8 mouse cellular contexts compared by ENCODE assay signal in the genomic region with DNA sequence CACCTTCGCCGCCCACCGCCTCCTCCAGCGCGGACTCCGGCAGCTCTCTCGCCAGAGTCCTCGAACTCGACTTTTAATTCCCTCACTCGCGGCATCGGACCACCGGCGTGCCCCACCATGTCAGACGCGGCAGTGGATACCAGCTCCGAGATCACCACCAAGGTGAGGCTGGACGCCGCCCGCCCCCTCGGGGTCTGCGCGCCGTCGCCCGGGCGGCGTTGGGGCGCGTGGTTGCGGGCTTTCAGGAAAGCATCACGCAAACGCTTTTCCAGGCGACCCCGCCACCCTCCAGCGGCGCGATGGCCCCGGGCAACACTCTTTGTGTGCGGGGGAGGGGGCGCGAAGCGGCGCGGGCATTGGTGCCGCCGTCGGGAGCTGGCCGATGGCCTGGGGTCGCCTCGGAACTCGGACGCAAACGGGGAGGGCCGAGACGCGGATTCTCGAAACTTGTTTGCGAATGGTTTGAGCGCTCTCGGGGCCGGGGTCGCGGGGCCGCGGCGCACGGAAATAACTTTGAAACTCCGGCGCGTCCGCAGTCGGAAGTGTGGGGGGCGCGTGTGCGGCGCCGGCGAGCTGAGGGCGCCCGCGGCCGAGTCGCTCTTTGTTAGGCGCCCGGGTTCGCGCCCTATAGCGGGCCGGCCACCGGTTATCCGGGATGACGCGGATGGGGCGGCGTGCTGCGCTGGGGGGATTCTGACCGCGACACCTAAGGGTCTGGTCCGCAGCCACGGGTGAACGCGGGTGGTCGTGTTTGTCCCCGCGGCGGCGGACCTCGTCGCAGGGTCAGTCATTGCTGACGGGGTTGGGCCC. TPM values are rescaled to one million over a fixed set of nuclear protein-coding genes. Genes with fewer than 3 reads are reported as not detected.
A peak's percentile ranks its signal among the peaks of the same experiment; 100 is the strongest.
DNase-seq lines count a peak whose midpoint lies in the region; ATAC-seq and TF ChIP-seq lines count a peak whose summit lies in the region.

No protein-coding gene starts in this region.

- peaks cover 18% of the 10 kb centered on the region for H3K36me3 ChIP-seq in forebrain, embryonic 15.5 days
- peaks cover 8% of the 10 kb centered on the region; the same call in 1 of the 2 replicates for H3K36me3 ChIP-seq in hindbrain, postnatal 0 days (ENCODE audit: insufficient read depth, low read length)
- H3K36me3 ChIP-seq in liver, embryonic 12.5 days: peaks cover 37% of the 10 kb centered on the region
- H3K36me3 ChIP-seq in neural tube, embryonic 12.5 days: peaks cover 27% of the 10 kb centered on the region

- peak overlapping the region; percentile 90 for H3K4me2 ChIP-seq in forebrain, embryonic 15.5 days (replicated peaks)
- peak overlapping the region; percentile 86 for H3K4me2 ChIP-seq in hindbrain, postnatal 0 days (ENCODE audit: low read depth, low read length)
- H3K4me2 ChIP-seq in liver, embryonic 12.5 days: peak overlapping the region; percentile 93
- peak overlapping the region; percentile 98 for H3K4me2 ChIP-seq in neural tube, embryonic 12.5 days (replicated peaks)

- peak; percentile 1; the same call in 1 of the 2 replicates for ATAC-seq in forebrain, embryonic 15.5 days (replicated peaks)
- ATAC-seq in hindbrain, postnatal 0 days: no peak
- no peak for ATAC-seq in liver, embryonic 12.5 days
- ATAC-seq in neural tube, embryonic 12.5 days (ENCODE audit: low FRiP score, low read depth): peak; percentile 1; the same call in 1 of the 2 replicates

- TF ChIP-seq POLR2A in bone marrow macrophage, adult 2 months (IDR thresholded peaks at IDR 0.05; ENCODE audit: borderline replicate concordance, low read depth, low read length): no peak; the same call in 1 of the 2 replicates

- H3K9me3 ChIP-seq in forebrain, embryonic 15.5 days: no peaks in the 10 kb centered on the region
- H3K9me3 ChIP-seq in hindbrain, postnatal 0 days (ENCODE audit: low read length): no peaks in the 10 kb centered on the region
- H3K9me3 ChIP-seq in liver, embryonic 12.5 days (replicated peaks): no peaks in the 10 kb centered on the region
- H3K9me3 ChIP-seq in neural tube, embryonic 12.5 days: no peaks in the 10 kb centered on the region

- TF ChIP-seq CTCF in bone marrow macrophage, adult 2 months (IDR thresholded peaks at IDR 0.05; ENCODE audit: low read depth, low read length): no peak
- no peak for TF ChIP-seq CTCF in hindbrain, postnatal 0 days (IDR thresholded peaks at IDR 0.05; ENCODE audit: low read depth)

- under 1% methylated on average over 111 of the region's 111 CpGs for WGBS in forebrain, embryonic 15.5 days
- 1% methylated on average over 108 of the region's 111 CpGs for WGBS in hindbrain, postnatal 0 days
- under 1% methylated on average over 111 of the region's 111 CpGs for WGBS in liver, embryonic 12.5 days (ENCODE audit: insufficient replicate concordance)
- WGBS in neural tube, embryonic 12.5 days: 1% methylated on average over 111 of the region's 111 CpGs

- peak overlapping the region; percentile 99 for H3K9ac ChIP-seq in forebrain, embryonic 15.5 days (replicated peaks)
- H3K9ac ChIP-seq in hindbrain, postnatal 0 days (replicated peaks; ENCODE audit: low read length): peak overlapping the region; percentile 100
- H3K9ac ChIP-seq in liver, embryonic 12.5 days: peak overlapping the region; percentile 100
- H3K9ac ChIP-seq in neural tube, embryonic 12.5 days: peak overlapping the region; percentile 99

- peak overlapping the region; percentile 84 for H3K27ac ChIP-seq in bone marrow macrophage, adult 2 months (ENCODE audit: insufficient read depth, low read depth, low read length)
- peak overlapping the region; percentile 96 for H3K27ac ChIP-seq in forebrain, embryonic 15.5 days (replicated peaks)
- H3K27ac ChIP-seq in hindbrain, postnatal 0 days: peak overlapping the region; percentile 97
- peak overlapping the region; percentile 98 for H3K27ac ChIP-seq in liver, embryonic 12.5 days
- H3K27ac ChIP-seq in neural tube, embryonic 12.5 days: peak overlapping the region; percentile 79

- peak; percentile 64 to 79 for DNase-seq in adrenal gland, adult (ENCODE audit: inconsistent age in 2 of 2, low spot score in 1 of 2)
- DNase-seq in adrenal gland, postnatal 4 days (ENCODE audit: low spot score in 2 of 2): no peak
- peak; percentile 47 for DNase-seq in hindbrain, postnatal 0 days (ENCODE audit: low spot score)
- peak; percentile 22 to 39 for DNase-seq in urinary bladder, adult 18-20 months (ENCODE audit: low spot score in 2 of 2)

- H3K4me3 ChIP-seq in bone marrow macrophage, adult 2 months (ENCODE audit: insufficient read depth, low read length): peak overlapping the region; percentile 97
- peak overlapping the region; percentile 92 for H3K4me3 ChIP-seq in forebrain, embryonic 15.5 days
- H3K4me3 ChIP-seq in hindbrain, postnatal 0 days (ENCODE audit: low read length): peak overlapping the region; percentile 99
- H3K4me3 ChIP-seq in liver, embryonic 12.5 days: peak overlapping the region; percentile 89
- H3K4me3 ChIP-seq in neural tube, embryonic 12.5 days: peak overlapping the region; percentile 85

- H3K27me3 ChIP-seq in forebrain, embryonic 15.5 days: no peaks in the 10 kb centered on the region
- H3K27me3 ChIP-seq in hindbrain, postnatal 0 days (ENCODE audit: insufficient read depth, low read length): no peaks in the 10 kb centered on the region
- no peaks in the 10 kb centered on the region for H3K27me3 ChIP-seq in liver, embryonic 12.5 days (replicated peaks)
- H3K27me3 ChIP-seq in neural tube, embryonic 12.5 days (replicated peaks): no peaks in the 10 kb centered on the region

- peaks cover 19% of the 10 kb centered on the region for H3K4me1 ChIP-seq in bone marrow macrophage, adult 2 months (ENCODE audit: control insufficient read depth, insufficient read depth, low read length)
- peaks cover 40% of the 10 kb centered on the region for H3K4me1 ChIP-seq in forebrain, embryonic 15.5 days
- H3K4me1 ChIP-seq in hindbrain, postnatal 0 days (ENCODE audit: insufficient read depth, low read length): peaks cover 10% of the 10 kb centered on the region
- H3K4me1 ChIP-seq in liver, embryonic 12.5 days: peaks cover 63% of the 10 kb centered on the region
- peaks cover 42% of the 10 kb centered on the region for H3K4me1 ChIP-seq in neural tube, embryonic 12.5 days

RNA-seq across cellular contexts. Expression of a gene that starts 0.5 kb away (rescaled TPM):
- total RNA-seq in adrenal gland, postnatal 4 days (2021): 1,000 to 10,000 TPM; 1,215 to 1,376 TPM
- 1,364 and 1,417 TPM in 2 replicates for polyA plus RNA-seq in bone marrow macrophage, adult 2 months (2012; ENCODE audit: insufficient read depth, insufficient read length, missing spikeins)
- 2,368 and 2,448 TPM in 2 replicates for polyA plus RNA-seq in forebrain, embryonic 15.5 days (2015; fragmentation: Nextera tagmentation; extraction: Ambion mirVana)
- total RNA-seq in hindbrain, postnatal 0 days (2014; rRNA removed): 619 and 723 TPM in 2 replicates
- 1,399 and 1,474 TPM in 2 replicates for polyA plus RNA-seq in hindbrain, postnatal 0 days (2015; fragmentation: Nextera tagmentation; extraction: Ambion mirVana)
- polyA plus RNA-seq in liver, embryonic 12.5 days (2016; fragmentation: Nextera tagmentation; extraction: Ambion mirVana): 1,639 and 1,657 TPM in 2 replicates
- polyA plus RNA-seq in neural tube, embryonic 12.5 days (2016; fragmentation: Nextera tagmentation; extraction: Ambion mirVana): 2,887 and 2,907 TPM in 2 replicates

RNA-seq across cellular contexts. Expression of a gene that starts 55.4 kb away (rescaled TPM):
- 10 to 100 TPM; 35.8 to 35.9 TPM for total RNA-seq in adrenal gland, postnatal 4 days (2021)
- polyA plus RNA-seq in bone marrow macrophage, adult 2 months (2012; ENCODE audit: insufficient read depth, insufficient read length, missing spikeins): 33.6 and 39.7 TPM in 2 replicates
- 99.0 and 103 TPM in 2 replicates for polyA plus RNA-seq in forebrain, embryonic 15.5 days (2015; fragmentation: Nextera tagmentation; extraction: Ambion mirVana)
- 36.6 and 39.1 TPM in 2 replicates for total RNA-seq in hindbrain, postnatal 0 days (2014; rRNA removed)
- polyA plus RNA-seq in hindbrain, postnatal 0 days (2015; fragmentation: Nextera tagmentation; extraction: Ambion mirVana): 112 and 121 TPM in 2 replicates
- polyA plus RNA-seq in liver, embryonic 12.5 days (2016; fragmentation: Nextera tagmentation; extraction: Ambion mirVana): 44.0 and 48.0 TPM in 2 replicates
- 98.8 and 104 TPM in 2 replicates for polyA plus RNA-seq in neural tube, embryonic 12.5 days (2016; fragmentation: Nextera tagmentation; extraction: Ambion mirVana)

RNA-seq across cellular contexts. Expression of a gene that starts 55.7 kb away (rescaled TPM):
- total RNA-seq in adrenal gland, postnatal 4 days (2021): 10 to 100 TPM; 22.2 to 24.2 TPM
- 20.9 and 22.4 TPM in 2 replicates for polyA plus RNA-seq in bone marrow macrophage, adult 2 months (2012; ENCODE audit: insufficient read depth, insufficient read length, missing spikeins)
- polyA plus RNA-seq in forebrain, embryonic 15.5 days (2015; fragmentation: Nextera tagmentation; extraction: Ambion mirVana): 62.9 and 63.4 TPM in 2 replicates
- total RNA-seq in hindbrain, postnatal 0 days (2014; rRNA removed): 33.6 and 47.0 TPM in 2 replicates
- 44.7 and 48.3 TPM in 2 replicates for polyA plus RNA-seq in hindbrain, postnatal 0 days (2015; fragmentation: Nextera tagmentation; extraction: Ambion mirVana)
- polyA plus RNA-seq in liver, embryonic 12.5 days (2016; fragmentation: Nextera tagmentation; extraction: Ambion mirVana): 23.4 and 24.3 TPM in 2 replicates
- polyA plus RNA-seq in neural tube, embryonic 12.5 days (2016; fragmentation: Nextera tagmentation; extraction: Ambion mirVana): 66.1 and 70.1 TPM in 2 replicates

Comparison
In these comparisons a context has a peak if more than half of its experiments do, and no peak if none do; other contexts are left out.
1. DNase-seq: peak in adrenal gland, adult (2 of 2), hindbrain, postnatal 0 days (single experiment) and urinary bladder, adult 18-20 months (2 of 2); none in adrenal gland, postnatal 4 days (0 of 2).
2. ATAC-seq: peak in forebrain, embryonic 15.5 days (single experiment) and neural tube, embryonic 12.5 days (single experiment); none in hindbrain, postnatal 0 days (single experiment) and liver, embryonic 12.5 days (single experiment).
3. Peak in every context shown above with its lines, with median percentiles within 50 percentile points of each other: H3K27ac ChIP-seq, H3K4me3 ChIP-seq, H3K4me2 ChIP-seq and H3K9ac ChIP-seq.